ENCODE assay signal across 8 mouse cellular contexts in genomic region chr7:99332774-99333480, GRCm38 (mm10). TPM values are rescaled to one million over a fixed set of nuclear protein-coding genes. Genes with fewer than 3 reads are reported as not detected.
DNase-seq lines count a peak whose midpoint lies in the region; ATAC-seq and TF ChIP-seq lines count a peak whose summit lies in the region.

No protein-coding gene starts in this region.

- in situ Hi-C loops in CH12.LX (cut with MboI; ENCODE audit: low pct_ligation_motif_present, low pct_unique_long_range_greater_than_20kb, low sequenced_read_pairs) = no loop called here

- H3K36me3 ChIP-seq in CH12.LX (replicated peaks in 1 of 2; ENCODE audit: control insufficient read depth in 1 of 2, insufficient read depth in 1 of 2, low read length in 1 of 2) = no peaks in the 10 kb centered on the region
- peaks cover 4% of the 10 kb centered on the region; the same call in 1 of the 2 replicates for H3K36me3 ChIP-seq in forebrain, embryonic 11.5 days (ENCODE audit: control insufficient read depth, insufficient read depth, low read length)
- no peaks in the 10 kb centered on the region for H3K36me3 ChIP-seq in heart, embryonic 16.5 days (ENCODE audit: control insufficient read depth, insufficient read depth)
- no peaks in the 10 kb centered on the region for H3K36me3 ChIP-seq in liver, postnatal 0 days (replicated peaks; ENCODE audit: insufficient read depth, low read length)

- DNase-seq in CH12.LX (ENCODE audit: extremely low read depth) = peak; percentile 80
- DNase-seq in brain, adult 2 months (ENCODE audit: low read depth, low spot score) = peak; percentile 86
- DNase-seq in forebrain, embryonic 11.5 days (ENCODE audit: low spot score) = peak; percentile 93
- DNase-seq in kidney, postnatal 14 days = peak; percentile 88
- peak; percentile 87 for DNase-seq in liver, postnatal 0 days
- DNase-seq in ovary, postnatal 14 days (ENCODE audit: low spot score) = peak; percentile 93
- DNase-seq in thymus, postnatal 10 days (ENCODE audit: low spot score in 2 of 2) = peak; percentile 20 to 73

- no peak overlapping the region for H3K9ac ChIP-seq in CH12.LX (ENCODE audit: insufficient read depth, low read depth)
- no peak overlapping the region for H3K9ac ChIP-seq in forebrain, embryonic 11.5 days (ENCODE audit: low read length)
- no peak overlapping the region for H3K9ac ChIP-seq in heart, embryonic 16.5 days (ENCODE audit: low read length)
- H3K9ac ChIP-seq in liver, postnatal 0 days (replicated peaks) = no peak overlapping the region

- H3K79me2 ChIP-seq in CH12.LX (replicated peaks; ENCODE audit: control insufficient read depth, extremely low read depth, insufficient read depth, poor library complexity, severe bottlenecking) = no peaks in the 10 kb centered on the region

- peaks cover 3% of the 10 kb centered on the region for H3K27me3 ChIP-seq in CH12.LX (replicated peaks)
- no peaks in the 10 kb centered on the region for H3K27me3 ChIP-seq in forebrain, embryonic 11.5 days (ENCODE audit: control insufficient read depth, insufficient read depth, low read length)
- no peaks in the 10 kb centered on the region for H3K27me3 ChIP-seq in heart, embryonic 16.5 days (ENCODE audit: control insufficient read depth, insufficient read depth, low read length)
- 0 out of 2 replicates have a peak, but pooled peaks cover 5% of the 10 kb centered on the region for H3K27me3 ChIP-seq in liver, postnatal 0 days (ENCODE audit: insufficient read depth, low read length)

- H3K4me2 ChIP-seq in CH12.LX (ENCODE audit: insufficient read depth, low read depth, poor library complexity, severe bottlenecking) = no peak overlapping the region
- H3K4me2 ChIP-seq in forebrain, embryonic 11.5 days (ENCODE audit: low read depth, low read length, severe bottlenecking) = no peak overlapping the region
- H3K4me2 ChIP-seq in heart, embryonic 16.5 days (ENCODE audit: low read depth, low read length) = no peak overlapping the region
- H3K4me2 ChIP-seq in liver, postnatal 0 days (ENCODE audit: low read depth, low read length) = no peak overlapping the region

- H3K9me3 ChIP-seq in CH12.LX (replicated peaks; ENCODE audit: low read length) = no peaks in the 10 kb centered on the region
- no peaks in the 10 kb centered on the region for H3K9me3 ChIP-seq in forebrain, embryonic 11.5 days (ENCODE audit: control insufficient read depth, low read length)
- H3K9me3 ChIP-seq in heart, embryonic 16.5 days (replicated peaks; ENCODE audit: control insufficient read depth, low read length) = no peaks in the 10 kb centered on the region
- no peaks in the 10 kb centered on the region for H3K9me3 ChIP-seq in liver, postnatal 0 days (ENCODE audit: low read length)

- H3K4me1 ChIP-seq in CH12.LX (ENCODE audit: control insufficient read depth in 1 of 2, insufficient read depth in 2 of 2) = peaks cover 0 to 3% of the 10 kb centered on the region in 2 experiments; a peak in 1 of 4 replicates
- H3K4me1 ChIP-seq in forebrain, embryonic 11.5 days (replicated peaks; ENCODE audit: control insufficient read depth, insufficient read depth, low read length) = peaks cover 7% of the 10 kb centered on the region; the same call in 1 of the 2 replicates
- H3K4me1 ChIP-seq in heart, embryonic 16.5 days (ENCODE audit: control insufficient read depth, insufficient read depth, low read length) = no peaks in the 10 kb centered on the region
- no peaks in the 10 kb centered on the region for H3K4me1 ChIP-seq in liver, postnatal 0 days (ENCODE audit: insufficient read depth)

- peak in 1 of 2 experiments; percentile 96; a peak in 3 of 4 replicates for TF ChIP-seq CTCF in CH12.LX (conservative IDR thresholded peaks at IDR 0.05 in 1 of 2, IDR thresholded peaks at IDR 0.05 in 1 of 2; ENCODE audit: low read depth in 2 of 2, low read length in 2 of 2)
- TF ChIP-seq CTCF in liver, postnatal 0 days (IDR thresholded peaks at IDR 0.05; ENCODE audit: low read depth) = peak; percentile 93

- TF ChIP-seq POLR2A in CH12.LX (IDR thresholded peaks at IDR 0.05; ENCODE audit: low read depth, low read length) = no peak

- peak; percentile 97 for TF ChIP-seq RAD21 in CH12.LX (IDR thresholded peaks at IDR 0.05; ENCODE audit: low read depth, low read length)

- TF ChIP-seq EP300 in CH12.LX (IDR thresholded peaks at IDR 0.05; ENCODE audit: low read length) = no peak
- TF ChIP-seq EP300 in liver, postnatal 0 days (IDR thresholded peaks at IDR 0.05; ENCODE audit: low read depth) = no peak

- WGBS in forebrain, embryonic 11.5 days = 49% methylated on average over 12 of the region's 12 CpGs
- 33% methylated on average over 12 of the region's 12 CpGs for WGBS in heart, embryonic 16.5 days
- 43% methylated on average over 12 of the region's 12 CpGs for WGBS in liver, postnatal 0 days (ENCODE audit: insufficient replicate concordance)

- dilution Hi-C loops in CH12.LX (cut with MboI; ENCODE audit: extremely low pct_ligation_motif_present, extremely low pct_unique_long_range_greater_than_20kb, low sequenced_read_pairs) = no loop called here

- peak; percentile 86 for ATAC-seq in forebrain, embryonic 11.5 days (replicated peaks; ENCODE audit: low FRiP score)
- ATAC-seq in heart, embryonic 16.5 days (replicated peaks; ENCODE audit: extremely low read depth, insufficient read depth, low FRiP score) = peak; percentile 79
- ATAC-seq in liver, postnatal 0 days = no peak

- no peak overlapping the region for H3K27ac ChIP-seq in CH12.LX (ENCODE audit: insufficient read depth, low read depth)
- no peak overlapping the region for H3K27ac ChIP-seq in forebrain, embryonic 11.5 days (ENCODE audit: low read depth, low read length)
- no peak overlapping the region for H3K27ac ChIP-seq in heart, embryonic 16.5 days (ENCODE audit: low read length)
- no peak overlapping the region for H3K27ac ChIP-seq in liver, postnatal 0 days (ENCODE audit: low read depth)

- H3K4me3 ChIP-seq in CH12.LX (replicated peaks in 1 of 3; ENCODE audit: low read depth in 2 of 3, low read length in 2 of 3, poor library complexity in 1 of 3) = no peak overlapping the region
- no peak overlapping the region for H3K4me3 ChIP-seq in forebrain, embryonic 11.5 days (ENCODE audit: low read depth, low read length)
- H3K4me3 ChIP-seq in heart, embryonic 16.5 days (ENCODE audit: low read length) = no peak overlapping the region
- H3K4me3 ChIP-seq in liver, postnatal 0 days (ENCODE audit: low read depth, low read length) = no peak overlapping the region

TF ChIP-seq in CH12.LX, 34 proteins besides CTCF, POLR2A, EP300 and RAD21:
- TF ChIP-seq MYC (IDR thresholded peaks at IDR 0.05; ENCODE audit: low read depth, low read length) (no peak), ZC3H11A (IDR thresholded peaks at IDR 0.05; ENCODE audit: low read depth, low read length) (peak; percentile 75), SMC3 (IDR thresholded peaks at IDR 0.05; ENCODE audit: low read depth, low read length) (peak; percentile 97), MEF2A (IDR thresholded peaks at IDR 0.05; ENCODE audit: borderline replicate concordance, low read depth, low read length) (0 out of 2 replicates have a peak, but pooled peaks have one; percentile 15), ELF1 (IDR thresholded peaks at IDR 0.05; ENCODE audit: low read depth, low read length) (no peak)

RNA-seq across cellular contexts. Expression of gene Serpinh1, which starts 20.1 kb away (rescaled TPM):
- not detected in 2 replicates for total RNA-seq in CH12.LX (2012; rRNA removed)
- not detected in 2 replicates for total RNA-seq in CH12.LX (2014; rRNA removed)
- not detected in 2 replicates for polyA plus RNA-seq in CH12.LX (2012; ENCODE audit: insufficient read length, low read depth)
- 239 and 255 TPM in 2 replicates for polyA plus RNA-seq in forebrain, embryonic 11.5 days (2014; fragmentation: Nextera tagmentation; extraction: Ambion mirVana)
- polyA plus RNA-seq in heart, embryonic 16.5 days (2015; fragmentation: Nextera tagmentation; extraction: Ambion mirVana) = 1,129 and 1,149 TPM in 2 replicates
- 24.0 and 29.6 TPM in 2 replicates for polyA plus RNA-seq in liver, postnatal 0 days (2015; fragmentation: Nextera tagmentation; extraction: Ambion mirVana)

RNA-seq across cellular contexts. Expression of gene Gdpd5, which starts 48.3 kb away (rescaled TPM):
- total RNA-seq in CH12.LX (2012; rRNA removed) (7.5 and 9.1 TPM in 2 replicates), CH12.LX (2014; rRNA removed) (2.4 and 2.8 TPM in 2 replicates)
- polyA plus RNA-seq in CH12.LX (2012; ENCODE audit: insufficient read length, low read depth) = 7.0 and 9.0 TPM in 2 replicates
- 18.6 and 19.1 TPM in 2 replicates for polyA plus RNA-seq in forebrain, embryonic 11.5 days (2014; fragmentation: Nextera tagmentation; extraction: Ambion mirVana)
- polyA plus RNA-seq in heart, embryonic 16.5 days (2015; fragmentation: Nextera tagmentation; extraction: Ambion mirVana) = 26.9 and 28.4 TPM in 2 replicates
- 1.7 TPM in 2 replicates for polyA plus RNA-seq in liver, postnatal 0 days (2015; fragmentation: Nextera tagmentation; extraction: Ambion mirVana)

Comparison
In these comparisons a context has a peak if more than half of its experiments do, and no peak if none do; other contexts are left out.
1. RNA of gene Serpinh1, which starts 20.1 kb away (polyA plus RNA-seq): 1,129 to 1,149 TPM in heart, embryonic 16.5 days, 239 to 255 TPM in forebrain, embryonic 11.5 days and 24.0 to 29.6 TPM in liver, postnatal 0 days; not detected in CH12.LX; every median in the first group is over 10 times any median in the second.
2. Peak in every context shown above with its lines, with median percentiles within 50 percentile points of each other: DNase-seq.